Comparison of ENCODE assay signal across 36 mouse cellular contexts in genomic region chr3:104987884-104988283, GRCm38 (mm10). TPM values are rescaled to one million over a fixed set of nuclear protein-coding genes. Genes with fewer than 3 reads are reported as not detected.
"Had no signal": no experiment of that assay in that cellular context is flagged by ENCODE, and none has a peak within 500 bp of the region (broad histone marks: within the 10 kb centered on the region; RNA-seq: fewer than 3 reads in every experiment).

No protein-coding gene starts in this region.

- H3K4me2 ChIP-seq: limb, embryonic 12.5 days; limb, embryonic 13.5 days; limb, embryonic 15.5 days; liver, embryonic 11.5 days; liver, embryonic 12.5 days; liver, embryonic 13.5 days; liver, embryonic 15.5 days; lung, embryonic 14.5 days; lung, embryonic 15.5 days; midbrain, embryonic 11.5 days; midbrain, embryonic 12.5 days; midbrain, embryonic 13.5 days; midbrain, embryonic 15.5 days; neural tube, embryonic 12.5 days had no signal

- H3K27me3 ChIP-seq: limb, embryonic 12.5 days; limb, embryonic 13.5 days; limb, embryonic 15.5 days; liver, embryonic 15.5 days; lung, embryonic 15.5 days; midbrain, embryonic 13.5 days; midbrain, embryonic 15.5 days; neural tube, embryonic 12.5 days had no signal

- H3K36me3 ChIP-seq: limb, embryonic 12.5 days; limb, embryonic 13.5 days; limb, embryonic 15.5 days; liver, embryonic 12.5 days; liver, embryonic 13.5 days; liver, embryonic 15.5 days; lung, embryonic 15.5 days; midbrain, embryonic 10.5 days; midbrain, embryonic 12.5 days; midbrain, embryonic 13.5 days; midbrain, embryonic 15.5 days; neural tube, embryonic 12.5 days had no signal

- H3K9ac ChIP-seq: limb, embryonic 12.5 days; limb, embryonic 13.5 days; limb, embryonic 15.5 days; liver, embryonic 12.5 days; liver, embryonic 13.5 days; liver, embryonic 14.5 days; liver, embryonic 15.5 days; liver, postnatal 0 days; lung, embryonic 14.5 days; lung, embryonic 15.5 days; midbrain, embryonic 12.5 days; midbrain, embryonic 13.5 days; midbrain, embryonic 15.5 days; neural tube, embryonic 12.5 days had no signal

- H3K4me1 ChIP-seq: liver, embryonic 12.5 days; liver, embryonic 13.5 days; liver, embryonic 15.5 days; midbrain, embryonic 10.5 days; midbrain, embryonic 12.5 days; neural tube, embryonic 12.5 days had no signal

- H3K4me3 ChIP-seq: left cerebral cortex, adult 2 months; limb, embryonic 12.5 days; limb, embryonic 13.5 days; limb, embryonic 15.5 days; liver, embryonic 12.5 days; liver, embryonic 13.5 days; liver, embryonic 15.5 days; lung, embryonic 15.5 days; megakaryocyte, embryonic 14.5 days; midbrain, embryonic 10.5 days; midbrain, embryonic 12.5 days; midbrain, embryonic 13.5 days; midbrain, embryonic 15.5 days; myocyte; neural tube, embryonic 12.5 days had no signal

- DNase-seq: left cerebral cortex, postnatal 4 days; liver; liver, embryonic 13.5 days; liver, postnatal 0 days; lung, adult 18-20 months; lung, adult 2 months; lung, embryonic 14.5 days; lung, postnatal 10 days; lung, postnatal 14 days; lung, postnatal 36 days; lung, postnatal 4 days; midbrain, embryonic 14.5 days had no signal

- ATAC-seq: liver, embryonic 12.5 days; liver, postnatal 0 days; lung, postnatal 0 days; midbrain, embryonic 13.5 days; midbrain, embryonic 15.5 days; midbrain, embryonic 16.5 days had no signal

- H3K9me3 ChIP-seq: limb, embryonic 12.5 days; limb, embryonic 13.5 days; limb, embryonic 15.5 days; liver, embryonic 12.5 days; liver, embryonic 13.5 days; liver, embryonic 15.5 days; lung, embryonic 15.5 days; megakaryocyte, embryonic 14.5 days; midbrain, embryonic 10.5 days; midbrain, embryonic 12.5 days; midbrain, embryonic 13.5 days; midbrain, embryonic 15.5 days; neural tube, embryonic 12.5 days had no signal

- H3K27ac ChIP-seq: left cerebral cortex, adult 2 months; limb, embryonic 12.5 days; limb, embryonic 13.5 days; limb, embryonic 15.5 days; liver, embryonic 12.5 days; liver, embryonic 13.5 days; liver, embryonic 14.5 days; liver, embryonic 15.5 days; lung, embryonic 15.5 days; macrophage; midbrain, embryonic 10.5 days; midbrain, embryonic 12.5 days; midbrain, embryonic 13.5 days; midbrain, embryonic 15.5 days; neural tube, embryonic 12.5 days had no signal

RNA-seq across cellular contexts. Expression of gene Wnt2b, which starts 26.2 kb away (rescaled TPM):
- total RNA-seq: megakaryocyte progenitor cell, adult 5-6 weeks; megakaryocyte, adult 5-6 weeks; megakaryocyte-erythroid progenitor cell, adult 5-6 weeks; monocyte, adult 5-6 weeks had no signal
- polyA plus RNA-seq: macrophage had no signal
